Mouse (Mus musculus): Measurements from ENCODE around the gene Fbln7. TPM values are rescaled to one million over a fixed set of nuclear protein-coding genes. Genes with fewer than 3 reads are reported as not detected.

Fbln7 gene
- polyA plus RNA-seq, 1 experiment from 2014 or later = 1.7 TPM

- WGBS = 83% methylated on average over 1 of the region's 1 CpGs
- Histone ChIP-seq H3K9ac (replicated peaks; ENCODE audit: low read length) (no peak overlapping the region), H3K27me3 (ENCODE audit: control insufficient read depth, insufficient read depth, low read length) (no peaks in the 10 kb centered on the region), H3K9me3 (ENCODE audit: control insufficient read depth, low read length) (no peaks in the 10 kb centered on the region), H3K4me1 (ENCODE audit: control insufficient read depth, insufficient read depth, low read length) (no peaks in the 10 kb centered on the region), H3K27ac (replicated peaks; ENCODE audit: low read depth, low read length) (no peak overlapping the region), H3K4me3 (replicated peaks; ENCODE audit: low read depth, low read length) (no peak overlapping the region), H3K4me2 (ENCODE audit: low read length) (no peak overlapping the region), H3K36me3 (ENCODE audit: control insufficient read depth, insufficient read depth, low read length) (peaks cover 25% of the 10 kb centered on the region)
- DNase-seq = peak; percentile 18
- ATAC-seq (ENCODE audit: low FRiP score, low TSS enrichment) = no peak
These were observed 6.1 kb upstream of the Fbln7 start for GRCm38 (mm10) chr2:128856673-128857072.

GRCm38 (mm10) chr2:128858962-128859361 lies 3.8 kb upstream of the Fbln7 start:
- Histone ChIP-seq H3K9ac (replicated peaks; ENCODE audit: low read length) (no peak overlapping the region), H3K27me3 (ENCODE audit: control insufficient read depth, insufficient read depth, low read length) (0 out of 2 replicates have a peak, but pooled peaks cover under 1% of the 10 kb centered on the region), H3K27ac (replicated peaks; ENCODE audit: low read depth, low read length) (no peak overlapping the region), H3K9me3 (ENCODE audit: control insufficient read depth, low read length) (no peaks in the 10 kb centered on the region), H3K4me2 (ENCODE audit: low read length) (no peak overlapping the region), H3K36me3 (ENCODE audit: control insufficient read depth, insufficient read depth, low read length) (0 out of 2 replicates have a peak, but pooled peaks cover 5% of the 10 kb centered on the region), H3K4me1 (ENCODE audit: control insufficient read depth, insufficient read depth, low read length) (no peaks in the 10 kb centered on the region), H3K4me3 (replicated peaks; ENCODE audit: low read depth, low read length) (no peak overlapping the region)
- WGBS = 92% methylated on average over 6 of the region's 6 CpGs
- DNase-seq = no peak
- no peak for ATAC-seq (ENCODE audit: low FRiP score, low TSS enrichment)

- 84% methylated on average over 3 of the region's 3 CpGs for WGBS
- Histone ChIP-seq H3K4me3 (replicated peaks; ENCODE audit: low read depth, low read length) (no peak overlapping the region), H3K36me3 (ENCODE audit: control insufficient read depth, insufficient read depth, low read length) (no peaks in the 10 kb centered on the region), H3K4me1 (ENCODE audit: control insufficient read depth, insufficient read depth, low read length) (no peaks in the 10 kb centered on the region), H3K9me3 (ENCODE audit: control insufficient read depth, low read length) (no peaks in the 10 kb centered on the region), H3K4me2 (ENCODE audit: low read length) (no peak overlapping the region), H3K27ac (replicated peaks; ENCODE audit: low read depth, low read length) (no peak overlapping the region), H3K27me3 (ENCODE audit: control insufficient read depth, insufficient read depth, low read length) (0 out of 2 replicates have a peak, but pooled peaks cover 4% of the 10 kb centered on the region), H3K9ac (replicated peaks; ENCODE audit: low read length) (no peak overlapping the region)
- DNase-seq (no peak), ATAC-seq (ENCODE audit: low FRiP score, low TSS enrichment) (no peak)
These were observed 2.9 kb upstream of the Fbln7 start for GRCm38 (mm10) chr2:128859861-128860260.

GRCm38 (mm10) chr2:128863777-128864331 lies 1.1 kb downstream of the Fbln7 start:
- Histone ChIP-seq H3K9me3 (ENCODE audit: control insufficient read depth, low read length) (no peaks in the 10 kb centered on the region), H3K4me2 (ENCODE audit: low read length) (peak overlapping the region; percentile 68), H3K36me3 (ENCODE audit: control insufficient read depth, insufficient read depth, low read length) (no peaks in the 10 kb centered on the region), H3K9ac (replicated peaks; ENCODE audit: low read length) (peak overlapping the region; percentile 44; the same call in 1 of the 2 replicates), H3K27me3 (ENCODE audit: control insufficient read depth, insufficient read depth, low read length) (0 out of 2 replicates have a peak, but pooled peaks cover 10% of the 10 kb centered on the region), H3K27ac (replicated peaks; ENCODE audit: low read depth, low read length) (no peak overlapping the region), H3K4me3 (replicated peaks; ENCODE audit: low read depth, low read length) (peak overlapping the region; percentile 39), H3K4me1 (ENCODE audit: control insufficient read depth, insufficient read depth, low read length) (no peaks in the 10 kb centered on the region)
- DNase-seq = peak; percentile 63
- no peak for ATAC-seq (ENCODE audit: low FRiP score, low TSS enrichment)
- under 1% methylated on average over 37 of the region's 38 CpGs for WGBS

GRCm38 (mm10) chr2:128865061-128865460 lies 2.3 kb downstream of the Fbln7 start:
- Histone ChIP-seq H3K4me2 (ENCODE audit: low read length) (no peak overlapping the region), H3K9ac (replicated peaks; ENCODE audit: low read length) (no peak overlapping the region), H3K9me3 (ENCODE audit: control insufficient read depth, low read length) (no peaks in the 10 kb centered on the region), H3K27ac (replicated peaks; ENCODE audit: low read depth, low read length) (no peak overlapping the region), H3K4me3 (replicated peaks; ENCODE audit: low read depth, low read length) (no peak overlapping the region), H3K27me3 (ENCODE audit: control insufficient read depth, insufficient read depth, low read length) (0 out of 2 replicates have a peak, but pooled peaks cover 10% of the 10 kb centered on the region), H3K4me1 (ENCODE audit: control insufficient read depth, insufficient read depth, low read length) (no peaks in the 10 kb centered on the region), H3K36me3 (ENCODE audit: control insufficient read depth, insufficient read depth, low read length) (no peaks in the 10 kb centered on the region)
- 75% methylated on average over 3 of the region's 3 CpGs for WGBS
- DNase-seq (no peak), ATAC-seq (ENCODE audit: low FRiP score, low TSS enrichment) (no peak)

- ATAC-seq (ENCODE audit: low FRiP score, low TSS enrichment) = no peak
- Histone ChIP-seq H3K27ac (replicated peaks; ENCODE audit: low read depth, low read length) (no peak overlapping the region), H3K36me3 (ENCODE audit: control insufficient read depth, insufficient read depth, low read length) (no peaks in the 10 kb centered on the region), H3K9ac (replicated peaks; ENCODE audit: low read length) (no peak overlapping the region), H3K27me3 (ENCODE audit: control insufficient read depth, insufficient read depth, low read length) (no peaks in the 10 kb centered on the region), H3K4me2 (ENCODE audit: low read length) (no peak overlapping the region), H3K4me3 (replicated peaks; ENCODE audit: low read depth, low read length) (no peak overlapping the region), H3K9me3 (ENCODE audit: control insufficient read depth, low read length) (no peaks in the 10 kb centered on the region), H3K4me1 (ENCODE audit: control insufficient read depth, insufficient read depth, low read length) (no peaks in the 10 kb centered on the region)
- no peak for DNase-seq
- 87% methylated on average over 8 of the region's 8 CpGs for WGBS
These were observed 8.9 kb downstream of the Fbln7 start for GRCm38 (mm10) chr2:128871656-128872055.

- H3K9me3 ChIP-seq (ENCODE audit: control insufficient read depth, low read length) = no peaks in the 10 kb centered on the region
- ATAC-seq (ENCODE audit: low FRiP score, low TSS enrichment) = no peak
- H3K4me1 ChIP-seq (ENCODE audit: control insufficient read depth, insufficient read depth, low read length) = no peaks in the 10 kb centered on the region
- H3K4me2 ChIP-seq (ENCODE audit: low read length) = no peak overlapping the region
- no peak overlapping the region for H3K4me3 ChIP-seq (replicated peaks; ENCODE audit: low read depth, low read length)
- H3K27me3 ChIP-seq (ENCODE audit: control insufficient read depth, insufficient read depth, low read length) = no peaks in the 10 kb centered on the region
- H3K9ac ChIP-seq (replicated peaks; ENCODE audit: low read length) = no peak overlapping the region
- no peak for DNase-seq
- 92% methylated on average over 9 of the region's 9 CpGs for WGBS
- no peak overlapping the region for H3K27ac ChIP-seq (replicated peaks; ENCODE audit: low read depth, low read length)
- no peaks in the 10 kb centered on the region for H3K36me3 ChIP-seq (ENCODE audit: control insufficient read depth, insufficient read depth, low read length)
These were observed 9.5 kb downstream of the Fbln7 start for GRCm38 (mm10) chr2:128872256-128872655.

GRCm38 (mm10) chr2:128875526-128875925 lies 12.7 kb downstream of the Fbln7 start:
- H3K9ac ChIP-seq (replicated peaks; ENCODE audit: low read length) = no peak overlapping the region
- ATAC-seq (ENCODE audit: low FRiP score, low TSS enrichment) = no peak
- no peak overlapping the region for H3K4me3 ChIP-seq (replicated peaks; ENCODE audit: low read depth, low read length)
- WGBS = 86% methylated on average over 8 of the region's 8 CpGs
- H3K27me3 ChIP-seq (ENCODE audit: control insufficient read depth, insufficient read depth, low read length) = no peaks in the 10 kb centered on the region
- H3K9me3 ChIP-seq (ENCODE audit: control insufficient read depth, low read length) = no peaks in the 10 kb centered on the region
- H3K4me2 ChIP-seq (ENCODE audit: low read length) = no peak overlapping the region
- H3K4me1 ChIP-seq (ENCODE audit: control insufficient read depth, insufficient read depth, low read length) = no peaks in the 10 kb centered on the region
- no peaks in the 10 kb centered on the region for H3K36me3 ChIP-seq (ENCODE audit: control insufficient read depth, insufficient read depth, low read length)
- no peak overlapping the region for H3K27ac ChIP-seq (replicated peaks; ENCODE audit: low read depth, low read length)
- DNase-seq = no peak

GRCm38 (mm10) chr2:128881236-128881635 lies 18.5 kb downstream of the Fbln7 start:
- Histone ChIP-seq H3K4me1 (ENCODE audit: control insufficient read depth, insufficient read depth, low read length) (no peaks in the 10 kb centered on the region), H3K9me3 (ENCODE audit: control insufficient read depth, low read length) (no peaks in the 10 kb centered on the region), H3K4me2 (ENCODE audit: low read length) (no peak overlapping the region), H3K4me3 (replicated peaks; ENCODE audit: low read depth, low read length) (no peak overlapping the region), H3K27ac (replicated peaks; ENCODE audit: low read depth, low read length) (no peak overlapping the region), H3K27me3 (ENCODE audit: control insufficient read depth, insufficient read depth, low read length) (no peaks in the 10 kb centered on the region), H3K36me3 (ENCODE audit: control insufficient read depth, insufficient read depth, low read length) (no peaks in the 10 kb centered on the region), H3K9ac (replicated peaks; ENCODE audit: low read length) (no peak overlapping the region)
- ATAC-seq (ENCODE audit: low FRiP score, low TSS enrichment) = no peak
- DNase-seq = no peak
- WGBS = 74% methylated on average over 4 of the region's 4 CpGs
